Mouse (Mus musculus) heart, adult 9 months (tissue): ENCODE results near the gene Clint1.

Experiments used
- DNase-seq, 2 experiments: peaks; one replicate each; pipeline ENCODE4 v3.0.0; 2022; ENCODE audit warnings: low spot score in 2 of 2

Clint1 gene

DNA sequence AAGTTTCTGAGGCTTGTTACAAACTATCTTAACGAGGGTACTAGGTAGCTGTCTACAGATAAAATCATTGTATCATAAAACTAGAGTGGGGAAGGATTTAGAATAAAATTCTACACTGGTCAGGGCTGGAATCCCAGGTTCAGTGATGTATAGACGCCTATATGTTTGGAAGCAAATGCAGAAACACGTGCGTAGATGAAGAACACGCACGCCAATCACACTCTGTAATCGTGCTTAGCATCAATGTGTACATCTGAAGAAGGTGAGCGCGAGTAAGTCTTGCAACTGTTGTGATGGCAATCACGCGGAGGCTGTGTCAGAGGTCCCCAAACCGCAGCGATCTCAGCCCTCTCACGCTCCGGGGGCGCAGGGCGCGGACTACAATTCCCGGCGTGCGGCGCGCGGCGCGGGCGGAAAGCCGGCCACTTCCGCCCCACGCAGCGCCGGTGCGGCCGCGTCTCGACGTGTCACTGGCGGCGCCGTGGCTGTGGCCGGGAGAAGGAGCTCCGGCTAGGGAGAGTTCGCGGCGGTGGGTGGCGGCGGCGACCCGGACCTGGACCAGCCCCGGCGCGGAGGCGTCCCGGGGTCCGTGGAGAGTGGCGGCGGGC lies at the start of gene Clint1:
TSS of gene Clint1 (plus strand) at position 536 of the 608 bp plus-strand sequence.
- DNase-seq = peak; percentile 77

DNA sequence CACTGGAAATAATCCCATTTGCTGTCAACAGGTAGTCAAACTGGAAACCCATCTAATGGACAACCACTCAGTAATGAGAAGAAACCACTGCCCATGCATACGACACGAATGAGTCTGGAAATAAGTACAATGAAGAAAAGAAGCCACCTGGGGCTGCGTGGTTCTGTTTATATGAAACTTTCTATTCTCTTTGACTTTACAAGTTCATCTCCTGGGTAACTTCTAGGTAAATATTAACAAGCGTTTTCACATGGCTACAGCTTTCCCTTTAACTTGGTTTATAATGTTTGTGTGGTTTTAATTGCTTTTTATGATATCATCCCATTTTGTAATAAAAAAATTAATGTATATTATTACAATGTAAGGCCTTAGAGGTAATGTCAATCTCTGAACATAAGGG lies 47.8 kb upstream of the Clint1 start:
- DNase-seq = no peak

DNA sequence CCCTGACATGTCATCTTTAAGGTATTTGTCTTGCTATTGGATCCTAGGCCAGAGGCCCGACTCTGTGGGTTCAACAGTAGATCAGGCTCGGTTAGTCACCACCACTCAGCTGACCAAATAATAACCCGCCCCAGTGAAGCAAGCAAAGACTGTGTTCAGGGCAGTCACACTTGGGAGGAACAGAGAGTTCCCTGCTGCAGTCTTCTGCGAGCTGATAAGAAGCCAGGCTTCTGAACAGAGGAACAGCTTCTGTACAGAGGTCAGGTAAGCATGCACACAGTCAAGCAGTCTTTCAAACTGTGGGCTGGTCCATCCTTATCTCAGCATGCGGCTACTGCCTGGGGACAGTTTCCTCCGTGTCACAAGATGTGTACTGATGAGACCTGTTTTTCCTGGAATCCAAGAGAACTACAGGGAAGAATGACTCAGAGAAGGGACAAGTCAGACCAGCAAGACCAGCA lies 46.5 kb upstream of the Clint1 start:
- DNase-seq = peak in 1 of 2 experiments; percentile 46

DNA sequence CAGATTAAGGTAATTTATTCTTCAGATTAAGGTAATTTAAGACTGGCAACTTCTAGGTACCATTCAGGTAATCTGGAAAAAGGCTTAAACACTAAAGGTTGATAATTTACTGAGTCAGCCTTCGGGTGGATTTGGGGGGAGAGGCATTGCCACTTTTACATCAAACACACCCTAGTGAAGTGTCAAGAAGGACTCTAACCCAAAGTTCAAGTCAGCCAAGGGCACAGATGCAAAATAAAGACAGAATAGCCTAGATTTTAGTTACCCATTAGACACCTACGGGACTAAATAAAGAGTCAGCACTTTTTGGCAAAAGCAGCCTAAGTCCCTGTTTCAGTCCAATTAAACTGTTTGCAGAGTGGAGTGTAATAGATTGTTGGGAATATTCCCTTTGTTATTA lies 46.0 kb upstream of the Clint1 start:
- no peak for DNase-seq

DNA sequence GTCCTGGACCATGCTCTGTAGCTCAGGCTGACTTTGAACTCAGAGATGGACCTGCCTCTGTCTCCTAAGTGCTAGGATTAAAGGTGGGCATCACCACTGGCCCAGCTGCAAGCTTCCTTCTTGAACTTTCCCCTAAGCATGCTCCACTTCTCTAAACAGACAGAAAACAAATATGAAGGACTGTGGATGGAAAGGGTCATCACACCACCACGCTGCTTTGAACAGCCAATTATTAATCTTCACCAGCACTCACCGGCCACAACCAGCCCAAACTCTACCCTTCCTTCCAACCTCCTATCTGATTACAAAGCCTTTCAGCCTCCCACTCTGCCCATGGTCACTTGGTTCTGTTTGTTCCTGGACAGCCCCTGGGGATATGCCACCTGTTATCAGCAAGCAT lies 45.6 kb upstream of the Clint1 start:
- no peak for DNase-seq

DNA sequence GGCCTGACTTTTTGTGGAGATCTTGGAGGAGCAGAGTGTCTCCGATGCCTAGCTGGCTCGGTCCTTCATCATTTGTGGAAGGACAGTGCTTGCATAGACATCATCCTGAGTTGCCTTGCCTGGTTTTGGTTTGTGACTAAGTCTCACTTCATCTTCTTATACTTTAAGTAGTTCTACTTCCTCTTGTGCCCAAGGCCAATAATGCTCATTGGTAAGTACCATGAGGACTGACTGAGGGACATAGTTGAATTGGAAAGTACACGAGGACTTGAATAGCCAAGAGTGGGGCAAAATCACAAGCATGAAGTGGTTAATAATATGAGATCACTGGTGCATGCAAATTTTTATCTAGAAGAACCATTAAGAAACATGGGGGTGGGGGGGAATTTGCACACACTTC lies 45.0 kb upstream of the Clint1 start:
- no peak for DNase-seq

DNA sequence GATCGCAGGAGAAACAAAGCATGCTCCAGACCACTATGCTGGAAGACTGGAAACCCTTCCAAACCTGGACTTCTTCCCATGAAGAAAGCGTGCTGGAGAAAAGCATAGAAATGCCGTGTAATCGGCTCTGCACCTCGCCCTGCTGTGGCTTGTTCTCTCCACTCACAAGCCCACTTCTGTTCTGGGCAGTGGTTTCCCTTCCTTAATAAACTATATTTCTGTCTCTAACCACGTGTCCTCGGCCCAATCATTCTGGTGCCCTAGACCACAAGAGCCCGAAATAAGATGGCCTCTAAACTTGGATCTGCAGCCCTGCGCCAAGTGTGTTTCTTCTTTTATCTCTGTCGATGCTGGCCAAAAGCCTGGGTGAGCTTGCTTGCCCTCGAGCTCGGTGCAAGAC lies 44.0 kb upstream of the Clint1 start:
- DNase-seq = peak; percentile 13 to 43

DNA sequence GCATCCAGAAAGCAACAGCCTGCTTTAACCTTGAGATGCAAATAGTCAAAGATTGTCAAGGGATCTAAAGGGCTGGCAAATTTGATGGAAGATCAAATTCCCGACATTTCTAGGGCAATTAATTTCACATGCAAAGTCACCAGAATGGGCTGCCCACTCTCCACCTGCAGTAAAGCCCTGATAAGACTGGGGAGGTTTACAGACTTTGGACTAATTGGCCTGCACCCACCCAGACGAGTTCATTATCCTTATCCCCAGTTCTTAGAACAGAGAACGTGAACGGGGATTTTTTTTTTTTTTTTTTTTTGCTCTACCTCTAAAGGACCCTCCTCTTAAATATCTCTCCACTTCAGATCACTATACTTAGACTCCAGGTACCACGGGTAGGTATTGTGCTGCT lies 42.4 kb upstream of the Clint1 start:
- DNase-seq = no peak

DNA sequence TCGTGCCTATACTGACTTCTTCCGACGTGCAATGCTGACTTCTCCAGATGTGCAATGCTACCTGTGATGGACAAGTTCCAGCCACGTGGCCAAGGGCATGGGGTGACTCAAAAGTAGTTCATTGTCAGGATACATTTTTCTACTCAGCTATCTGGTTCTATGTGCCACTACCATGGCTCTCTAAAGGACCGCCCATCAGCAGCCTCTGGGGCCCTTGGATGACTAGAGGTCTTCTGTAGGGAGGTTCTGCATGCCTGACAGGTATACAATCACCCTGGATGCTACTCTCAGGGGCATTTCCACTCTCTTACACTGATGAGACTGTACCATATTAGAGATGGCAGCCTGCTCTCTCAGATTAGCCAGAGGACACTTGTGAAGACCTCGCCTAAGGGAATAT lies 41.8 kb upstream of the Clint1 start:
- no peak for DNase-seq

DNA sequence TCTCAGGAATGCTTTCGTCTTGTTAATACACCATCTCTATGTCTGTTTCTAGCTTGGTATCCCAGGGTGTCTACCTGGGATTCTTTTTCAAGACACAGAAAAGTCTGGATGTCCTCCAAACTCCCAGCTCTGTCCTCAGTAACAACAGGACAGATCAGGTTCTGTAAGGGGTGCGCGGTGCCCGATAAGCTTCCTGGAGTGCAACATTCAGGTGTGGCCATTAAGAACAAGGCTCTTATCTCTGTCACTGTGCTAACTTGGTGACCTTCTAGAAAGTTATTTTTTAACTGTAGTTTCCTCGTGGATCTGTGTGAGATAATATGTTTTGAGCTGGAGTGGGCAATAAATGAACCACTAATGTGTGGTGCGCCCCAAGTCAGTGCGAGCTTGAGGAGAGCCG lies 41.0 kb upstream of the Clint1 start:
- no peak for DNase-seq

DNA sequence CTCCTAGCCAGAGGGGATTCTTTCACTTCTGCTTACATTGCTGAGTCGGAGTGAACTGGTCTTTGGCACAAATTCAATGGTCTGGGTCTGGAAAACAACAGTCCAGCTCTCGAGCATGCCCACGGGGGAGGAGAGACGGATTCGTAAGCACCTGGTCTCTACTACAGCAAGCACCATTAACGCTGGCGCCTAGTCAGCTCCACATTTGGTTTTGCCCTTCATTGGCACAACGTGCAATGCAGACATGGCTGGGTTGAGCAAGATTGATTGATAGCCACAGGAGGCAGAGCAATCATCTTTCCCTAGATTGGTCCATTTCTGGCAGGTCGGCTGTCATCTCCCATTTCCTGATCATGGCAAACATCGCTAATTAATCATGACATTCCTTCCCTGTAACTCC lies 36.2 kb upstream of the Clint1 start:
- DNase-seq = no peak

DNA sequence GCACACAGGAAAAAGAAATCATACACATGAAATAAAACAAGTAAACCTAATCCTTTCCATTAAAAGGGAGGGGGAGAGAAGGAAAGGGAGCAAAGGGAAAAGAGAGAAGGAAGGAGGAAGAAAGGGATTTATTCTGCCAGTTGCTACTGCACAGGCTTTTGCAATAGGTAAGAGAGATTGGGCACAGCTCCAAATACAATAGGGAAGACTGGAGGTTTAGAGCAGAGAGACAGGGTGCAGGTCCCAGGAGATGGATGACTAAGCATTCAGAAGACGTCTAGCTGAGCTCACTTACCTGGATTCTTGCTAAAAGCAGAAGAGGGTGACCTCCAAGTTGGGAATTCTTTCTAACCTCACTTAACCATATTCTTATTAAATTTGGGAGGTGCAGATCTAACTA lies 35.1 kb upstream of the Clint1 start:
- DNase-seq = no peak

DNA sequence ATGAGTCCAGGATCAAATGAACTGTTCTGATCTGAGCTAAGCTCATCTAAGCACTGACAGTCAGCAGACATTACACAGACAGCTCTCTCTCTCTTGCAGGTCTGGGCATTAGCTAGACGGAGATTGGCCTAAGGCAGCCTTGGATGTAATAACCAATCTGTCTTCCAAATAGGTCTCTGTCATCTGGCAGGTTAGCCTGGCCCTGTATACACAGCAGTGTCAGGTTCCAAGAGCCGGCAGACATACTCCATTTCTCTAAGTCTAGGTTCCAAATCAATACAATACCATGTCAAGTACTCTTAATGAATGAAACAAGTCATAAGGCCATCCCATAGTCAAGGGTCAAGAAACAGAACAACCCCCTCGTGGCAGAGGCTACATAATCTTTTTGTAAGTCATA lies 33.9 kb upstream of the Clint1 start:
- DNase-seq = no peak

DNA sequence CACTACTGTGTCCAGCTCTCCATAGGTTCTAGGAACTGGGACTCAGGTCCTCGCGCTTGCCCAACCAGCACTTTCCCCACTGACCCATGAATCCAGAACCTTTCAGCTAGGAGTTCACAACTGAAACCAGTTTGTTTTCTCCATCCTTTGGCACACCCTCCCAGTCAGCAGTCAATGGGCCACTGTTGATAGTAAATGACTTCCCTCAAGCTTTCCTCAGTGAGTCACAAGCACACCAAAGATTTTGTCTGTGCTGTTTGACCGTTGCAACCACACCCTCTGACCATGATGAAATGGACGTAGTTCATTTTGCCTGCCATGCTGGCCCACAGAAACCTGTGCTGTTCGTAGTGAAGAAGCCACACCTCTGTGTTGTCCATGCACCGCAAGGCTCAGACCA lies 30.9 kb upstream of the Clint1 start:
- no peak for DNase-seq

DNA sequence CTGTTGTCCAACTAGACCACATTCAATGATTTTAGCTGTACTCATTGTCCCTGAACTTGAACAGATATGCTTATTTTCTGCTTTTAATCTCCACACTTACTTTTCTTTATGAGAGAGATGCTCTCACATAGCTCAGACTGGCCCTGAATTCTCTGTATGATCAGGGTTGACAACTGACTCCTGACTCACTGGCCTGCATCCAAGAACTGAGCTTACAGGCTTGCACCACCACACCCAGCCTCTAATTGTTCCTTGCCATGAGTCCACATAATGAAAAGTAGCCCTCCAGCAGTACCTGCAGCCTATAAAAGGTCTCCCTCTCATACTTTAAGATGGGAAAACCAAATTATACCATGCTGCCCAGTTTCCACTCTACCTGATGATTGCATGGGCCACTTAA lies 21.7 kb upstream of the Clint1 start:
- DNase-seq = no peak

DNA sequence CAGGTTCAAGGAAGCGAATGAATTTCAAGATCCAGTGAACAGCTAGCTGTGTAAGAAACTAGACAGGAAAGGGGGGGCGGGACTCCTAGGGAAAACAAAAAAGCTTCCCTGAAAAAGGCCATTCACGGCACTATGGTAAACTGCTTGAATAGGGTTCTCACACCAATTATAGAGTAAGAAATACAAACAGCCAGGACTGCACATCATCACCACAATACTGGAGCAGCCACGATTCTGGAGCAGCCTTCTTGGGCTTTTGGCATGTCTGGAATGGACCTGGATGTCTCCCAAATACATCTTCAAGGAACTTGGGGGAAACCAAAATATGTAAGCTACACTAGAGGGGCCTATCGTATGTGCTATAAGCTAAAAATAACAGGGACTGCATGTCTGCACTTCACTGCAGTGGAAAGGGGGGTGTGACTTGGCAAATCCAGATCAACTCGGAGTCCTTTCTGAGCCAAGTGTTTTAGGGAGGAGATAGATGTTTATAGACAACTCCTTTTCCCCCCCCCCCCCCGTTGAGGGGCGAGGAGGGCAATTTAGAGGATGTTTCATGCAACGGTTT lies 21.0 kb upstream of the Clint1 start:
- peak in 1 of 2 experiments; percentile 12 for DNase-seq

DNA sequence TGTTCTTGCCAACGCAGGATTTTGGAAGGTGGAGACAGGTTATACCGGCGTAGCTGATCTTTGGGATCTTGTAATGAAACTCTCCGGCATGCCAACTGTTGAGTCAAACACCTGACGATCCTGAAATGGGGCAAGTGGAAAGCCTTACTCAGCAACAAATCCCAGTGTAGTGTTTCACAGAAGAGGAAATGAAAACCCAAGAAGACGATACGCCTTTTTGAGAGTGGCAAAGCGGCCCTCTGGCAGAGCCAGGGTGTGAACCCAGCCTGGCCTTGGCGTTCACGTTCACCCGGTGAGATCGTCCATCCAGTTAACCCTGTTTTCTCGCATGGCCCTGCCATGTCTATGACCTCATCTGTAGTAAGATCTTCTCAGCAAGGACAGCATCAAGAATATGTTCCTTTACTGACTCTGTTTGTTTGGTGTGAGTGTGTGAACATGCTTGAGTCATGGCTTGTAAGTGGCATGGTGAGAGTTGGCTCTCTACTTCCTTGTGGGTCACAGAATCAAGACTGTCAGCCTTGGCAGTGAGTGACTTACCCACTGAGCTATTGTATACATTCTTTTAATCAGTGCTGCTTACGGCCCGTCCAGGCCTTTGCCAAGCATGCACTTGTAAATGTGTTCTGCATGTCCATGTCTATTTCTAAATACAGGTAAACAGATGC lies 20.2 kb upstream of the Clint1 start:
- DNase-seq = no peak

DNA sequence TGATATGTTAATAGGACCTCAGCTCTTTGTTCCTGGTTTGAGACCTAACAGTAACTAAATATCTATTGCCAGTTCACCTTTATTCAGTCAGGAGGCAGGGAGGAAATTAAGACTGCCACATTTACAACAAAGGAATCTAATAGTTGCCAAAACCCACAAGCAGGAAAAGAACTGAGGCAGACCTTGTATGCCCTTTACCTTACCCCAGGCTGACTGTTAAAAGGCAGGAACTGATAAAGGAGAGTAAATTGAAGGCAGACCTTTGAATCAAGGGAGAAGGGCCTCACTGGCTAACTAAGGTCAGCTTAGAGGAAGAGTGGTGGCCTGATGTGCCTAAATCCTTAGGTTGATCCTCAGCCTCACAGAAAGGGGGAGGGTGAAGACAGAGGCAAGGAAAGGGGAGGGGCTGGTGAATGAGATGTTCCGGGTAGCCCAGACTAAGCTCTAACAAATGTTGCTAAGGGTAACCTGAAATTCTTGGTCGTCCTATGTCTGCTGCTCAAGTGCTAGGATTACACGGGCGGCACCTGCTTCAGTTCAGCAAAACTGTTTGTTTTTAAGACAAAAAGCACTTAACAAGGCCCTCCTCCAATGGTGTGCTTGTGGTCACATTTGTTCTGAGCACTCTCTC lies 16.1 kb upstream of the Clint1 start:
- DNase-seq = no peak

DNA sequence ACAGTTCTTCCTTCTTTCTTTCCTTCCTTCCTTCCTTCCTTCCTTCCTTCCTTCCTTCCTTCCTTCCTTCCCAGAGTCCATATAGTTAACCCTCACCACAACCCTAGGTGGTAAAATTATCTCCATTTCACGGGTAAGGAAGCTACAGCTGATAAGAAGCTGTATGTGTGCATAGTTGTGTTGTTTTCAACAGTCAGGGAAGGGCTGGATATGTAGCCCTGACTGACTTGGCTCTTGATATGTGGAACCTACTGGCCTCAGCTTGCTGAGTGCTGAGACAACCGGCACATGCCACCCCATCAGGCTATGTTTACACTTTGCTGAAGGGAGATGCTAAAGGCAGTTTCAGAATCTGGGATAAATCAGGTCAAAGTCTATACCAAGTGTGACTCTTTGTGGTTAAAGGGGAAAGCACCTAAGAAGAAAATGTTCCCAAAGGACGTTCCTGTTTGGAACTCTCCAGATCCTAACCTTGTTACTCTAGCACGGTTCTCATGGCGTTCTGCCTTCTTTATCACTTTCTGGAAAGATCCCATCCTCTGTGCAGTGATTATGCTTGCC lies 14.5 kb upstream of the Clint1 start:
- no peak for DNase-seq

DNA sequence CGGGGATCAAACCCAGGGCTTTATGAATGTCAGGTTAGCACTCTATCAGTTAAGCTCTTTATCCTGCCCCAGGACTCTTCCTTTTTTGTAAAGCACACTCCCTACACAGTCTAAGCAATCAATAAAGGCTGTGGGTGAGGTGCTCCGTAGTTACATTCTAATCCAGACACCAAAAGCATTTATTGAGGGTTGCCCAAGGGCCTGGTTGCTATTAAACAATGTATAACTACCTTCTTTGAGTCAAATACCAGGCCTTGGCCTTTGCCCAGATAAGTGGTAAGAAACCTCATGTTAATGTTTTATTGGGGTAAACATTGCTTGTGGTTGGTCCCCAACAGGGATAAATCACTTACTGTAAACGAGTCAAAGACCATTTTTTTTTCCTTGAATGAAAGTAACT lies 13.4 kb upstream of the Clint1 start:
- no peak for DNase-seq

DNA sequence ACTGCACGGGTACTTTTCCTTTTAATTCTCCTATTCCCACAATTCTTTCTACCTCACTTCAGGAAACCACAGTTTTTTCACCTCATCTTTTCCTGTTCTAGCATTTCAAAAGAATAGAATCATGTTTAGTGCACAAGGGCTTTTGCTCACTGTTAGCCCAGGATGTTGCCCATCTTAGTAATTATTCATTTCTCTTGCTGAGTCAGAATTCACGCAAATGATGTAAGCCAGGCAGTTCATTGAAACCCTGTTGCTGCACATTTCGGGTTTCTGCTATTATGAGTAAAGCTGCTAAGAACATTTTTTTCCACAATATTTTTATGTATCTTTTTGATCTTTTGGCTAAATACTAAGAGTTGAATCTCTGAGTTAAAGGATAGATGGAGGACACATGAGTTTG lies 11.5 kb upstream of the Clint1 start:
- DNase-seq = no peak

DNA sequence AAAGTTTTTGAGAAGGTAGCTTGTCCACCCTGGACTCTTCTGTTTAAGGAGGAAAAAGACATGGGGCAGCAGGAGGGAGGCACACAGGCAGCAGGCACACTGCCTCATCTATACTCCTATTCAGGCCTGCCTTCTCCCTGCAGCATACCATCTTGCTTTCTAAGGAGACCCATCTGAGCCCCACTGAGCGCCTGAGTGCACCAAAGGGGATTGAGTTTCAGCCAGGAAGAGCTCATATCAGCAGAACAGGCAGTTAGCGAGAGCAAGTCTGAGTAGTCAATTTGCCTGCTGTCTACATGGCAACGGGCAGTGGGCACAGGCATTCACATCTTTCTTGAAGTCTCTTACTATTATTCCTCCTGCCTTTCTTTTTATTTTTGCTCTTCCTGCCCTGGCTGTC lies 5.8 kb upstream of the Clint1 start:
- no peak for DNase-seq

DNA sequence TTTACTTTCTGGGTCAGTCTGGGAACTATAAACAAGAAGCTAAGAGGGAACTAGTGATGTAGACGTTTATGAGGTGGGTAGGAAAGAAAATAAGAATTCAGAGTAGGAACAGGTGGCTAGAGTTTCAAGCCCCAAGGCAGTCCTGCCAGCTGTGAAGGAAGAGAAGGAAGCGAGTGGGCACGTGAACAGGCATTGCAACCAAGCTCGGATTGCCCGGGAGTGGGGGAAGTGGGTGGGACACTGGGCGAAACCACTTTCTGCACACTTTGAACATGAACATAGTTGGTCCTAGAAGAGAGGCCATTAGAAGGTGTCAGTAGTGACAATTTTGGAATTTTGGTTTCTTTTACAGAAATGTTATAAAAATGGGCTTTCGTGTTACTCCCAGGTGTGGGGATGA lies 4.3 kb upstream of the Clint1 start:
- DNase-seq = no peak
